Mouse (Mus musculus) embryonic facial prominence, embryonic 12.5 days (tissue): ENCODE results near the gene Hoxd10. TPM values are rescaled to one million over a fixed set of nuclear protein-coding genes. Genes with fewer than 3 reads are reported as not detected.

ENCODE experiments used
- ATAC-seq: fragments of 200-750 bp; cut with Nextera tagmentation; 2 replicates; pipeline ENCODE4 v1.8.0; 2017; ENCODE audit not compliant: insufficient number of reproducible peaks, insufficient read depth, low FRiP score, low TSS enrichment
- H3K27ac ChIP-seq: fragments of 300-500 bp; sonication (generic); 2 replicates; pipeline ENCODE4 v1.5.1; 2016; ENCODE audit warnings: mild to moderate bottlenecking
- H3K27me3 ChIP-seq: fragments of 300-500 bp; sonication (generic); 2 replicates; pipeline ENCODE4 v1.6.1; 2016; ENCODE audit warnings: mild to moderate bottlenecking, moderate library complexity
- H3K36me3 ChIP-seq: fragments of 300-500 bp; sonication (generic); 2 replicates; pipeline ENCODE4 v1.6.1; 2016; ENCODE audit warnings: mild to moderate bottlenecking
- H3K4me1 ChIP-seq: fragments of 300-500 bp; sonication (generic); 2 replicates; pipeline ENCODE4 v1.6.1; 2016
- H3K4me2 ChIP-seq: fragments of 300-500 bp; sonication (generic); replicated peaks from 2 replicates; pipeline ENCODE4 v1.6.1; 2016; ENCODE audit warnings: mild to moderate bottlenecking, moderate library complexity
- H3K4me3 ChIP-seq: fragments of 300-500 bp; sonication (generic); 2 replicates; pipeline ENCODE4 v1.5.1; 2016; ENCODE audit warnings: mild to moderate bottlenecking
- H3K9ac ChIP-seq: fragments of 300-500 bp; sonication (generic); 2 replicates; pipeline ENCODE4 v1.6.1; 2016; ENCODE audit warnings: mild to moderate bottlenecking, moderate library complexity
- H3K9me3 ChIP-seq: fragments of 300-500 bp; sonication (generic); 2 replicates; pipeline ENCODE4 v1.6.1; 2016; ENCODE audit warnings: mild to moderate bottlenecking, moderate library complexity
- WGBS: fragments of 180-500 bp; shearing (Covaris S2); methylation state at CpG from one replicate; pipeline ENCODE4 v1.1.7; 2016; 5-methylcytosine and 5-hydroxymethylcytosine counted together
- polyA plus RNA-seq: library from polyadenylated mRNA; unstranded; fragments of >200 nt; fragmentation: Nextera tagmentation; extraction: Ambion mirVana; gene quantifications from 2 replicates; pipeline ENCODE4 v1.2.1, GENCODE M21; 2016

Gene Hoxd10
- polyA plus RNA-seq, 1 experiment from 2014 or later, result not detected

DNA sequence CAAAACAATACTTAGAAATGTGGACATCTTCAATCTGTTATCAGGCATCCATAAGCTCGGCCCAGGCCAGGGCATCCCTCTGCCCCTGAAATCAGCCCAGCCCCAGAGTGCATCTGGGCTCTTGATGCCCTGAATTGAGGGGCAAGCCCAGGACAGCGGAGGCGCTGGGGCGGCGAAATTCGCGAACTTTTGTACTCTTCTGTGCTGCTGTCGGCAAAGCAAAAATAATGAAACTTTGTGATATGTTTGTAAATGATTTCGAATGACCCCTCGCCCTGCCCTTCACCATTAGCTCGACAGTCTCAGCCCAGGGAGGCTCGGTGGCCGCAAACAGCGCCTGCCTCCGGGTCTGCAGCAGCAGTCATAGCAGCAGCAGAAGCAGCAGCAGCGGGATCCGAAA, 33.4 kb downstream of the Hoxd10 start:
- ATAC-seq, result no peak
- Histone ChIP-seq H3K27me3 (peaks cover 93% of the 10 kb centered on the region), H3K9me3 (no peaks in the 10 kb centered on the region), H3K27ac (no peak overlapping the region), H3K36me3 (no peaks in the 10 kb centered on the region), H3K4me1 (no peaks in the 10 kb centered on the region), H3K4me2 (no peak overlapping the region), H3K9ac (no peak overlapping the region), H3K4me3 (no peak overlapping the region)
- WGBS, result 1% methylated on average over 17 of the region's 17 CpGs

DNA sequence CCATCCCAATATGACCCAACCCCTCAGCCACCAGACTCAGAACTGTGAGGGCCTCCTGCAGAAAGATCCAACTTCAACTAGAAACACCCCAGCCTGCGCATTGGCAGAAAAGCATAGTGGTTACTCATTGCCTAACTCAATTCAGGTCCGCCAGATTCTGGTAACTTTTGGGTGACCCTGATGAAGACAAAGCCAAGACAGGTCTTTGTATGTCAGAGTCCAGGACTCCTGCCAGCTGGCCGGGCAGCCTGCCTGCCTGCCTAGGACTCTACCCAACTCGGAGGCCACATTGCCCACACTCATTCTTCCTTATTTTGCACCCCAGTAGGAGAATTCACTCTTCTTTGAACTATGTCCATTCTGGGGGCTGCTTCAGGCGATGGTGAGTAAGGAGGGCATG, 34.8 kb downstream of the Hoxd10 start, which contains the start of gene Gm28230:
Gm28230 (plus strand) TSS at position 178 of the 400 bp plus-strand sequence.
- Histone ChIP-seq H3K27me3 (peaks cover 94% of the 10 kb centered on the region), H3K4me2 (peak within 1 kb of the TSS; percentile 40), H3K4me3 (peak within 1 kb of the TSS; percentile 20), H3K27ac (no peak within 1 kb of the TSS), H3K9ac (no peak within 1 kb of the TSS; the same call in 1 of the 2 replicates), H3K9me3 (no peaks in the 10 kb centered on the region), H3K4me1 (no peaks in the 10 kb centered on the region), H3K36me3 (no peaks in the 10 kb centered on the region)
- WGBS, result 2% methylated on average over 5 of the region's 5 CpGs
- ATAC-seq, result no peak

DNA sequence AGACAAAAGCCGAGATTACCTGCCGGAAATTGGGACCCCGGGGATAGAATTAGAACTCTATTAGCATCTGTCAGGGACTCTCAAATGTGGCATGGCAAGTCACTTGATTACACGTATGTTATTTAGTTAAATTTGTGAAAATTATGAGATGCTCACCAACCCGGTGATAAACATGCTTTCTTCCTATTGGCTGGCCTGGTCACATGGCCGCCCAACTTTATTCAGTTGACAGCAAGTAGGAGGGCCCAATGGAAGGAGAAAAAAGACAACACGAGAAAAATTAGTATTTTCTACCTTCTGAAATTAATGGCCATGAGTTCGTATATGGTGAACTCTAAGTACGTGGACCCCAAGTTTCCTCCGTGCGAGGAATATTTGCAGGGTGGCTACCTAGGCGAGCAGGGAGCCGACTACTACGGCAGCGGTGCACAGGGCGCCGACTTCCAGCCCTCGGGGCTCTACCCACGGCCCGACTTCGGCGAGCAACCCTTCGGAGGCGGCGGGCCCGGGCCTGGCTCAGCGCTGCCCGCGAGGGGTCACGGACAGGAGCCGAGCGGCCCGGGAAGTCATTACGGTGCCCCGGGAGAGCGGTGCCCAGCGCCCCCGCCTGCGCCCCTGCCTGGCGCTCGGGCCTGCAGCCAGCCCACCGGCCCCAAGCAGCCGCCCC, 35.4 kb downstream of the Hoxd10 start:
- no peak for ATAC-seq
- WGBS, result under 1% methylated on average over 42 of the region's 43 CpGs
- Histone ChIP-seq H3K4me1 (no peaks in the 10 kb centered on the region), H3K27me3 (peaks cover 94% of the 10 kb centered on the region), H3K9ac (no peak overlapping the region; the same call in 1 of the 2 replicates), H3K4me2 (peak overlapping the region; percentile 40), H3K9me3 (no peaks in the 10 kb centered on the region), H3K36me3 (no peaks in the 10 kb centered on the region), H3K4me3 (peak overlapping the region; percentile 20), H3K27ac (no peak overlapping the region)

DNA sequence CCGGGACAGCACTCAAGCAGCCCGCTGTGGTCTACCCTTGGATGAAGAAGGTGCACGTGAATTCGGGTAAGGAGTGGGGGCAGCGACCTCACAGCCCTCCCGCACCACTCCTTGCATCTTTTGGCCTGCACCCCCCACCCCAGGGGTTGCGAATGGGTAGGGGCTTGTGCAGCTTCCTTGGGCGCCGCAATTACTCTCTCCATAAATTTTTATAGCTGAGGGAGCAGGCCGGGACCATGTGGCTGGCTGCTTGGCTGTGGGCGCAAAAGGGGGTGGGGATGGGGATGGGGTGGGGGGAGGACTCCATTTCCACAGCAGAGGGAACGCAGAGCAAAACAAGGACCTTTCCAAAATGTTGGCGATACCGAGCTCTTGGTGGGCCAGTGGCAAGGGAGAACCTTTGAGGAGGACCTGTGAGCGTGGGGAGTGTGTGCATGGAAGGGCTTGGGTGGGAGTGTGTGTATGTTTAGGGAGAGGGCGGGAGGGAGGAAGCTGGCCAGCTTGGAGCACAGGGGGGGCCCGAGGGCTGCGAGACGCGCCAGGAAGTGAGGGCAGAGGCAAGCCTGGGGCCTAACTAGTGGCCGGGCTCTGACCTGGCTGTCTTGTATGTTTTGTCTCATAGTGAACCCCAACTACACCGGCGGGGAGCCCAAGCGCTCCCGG, 36.0 kb downstream of the Hoxd10 start:
- H3K9me3 ChIP-seq, result no peaks in the 10 kb centered on the region

DNA sequence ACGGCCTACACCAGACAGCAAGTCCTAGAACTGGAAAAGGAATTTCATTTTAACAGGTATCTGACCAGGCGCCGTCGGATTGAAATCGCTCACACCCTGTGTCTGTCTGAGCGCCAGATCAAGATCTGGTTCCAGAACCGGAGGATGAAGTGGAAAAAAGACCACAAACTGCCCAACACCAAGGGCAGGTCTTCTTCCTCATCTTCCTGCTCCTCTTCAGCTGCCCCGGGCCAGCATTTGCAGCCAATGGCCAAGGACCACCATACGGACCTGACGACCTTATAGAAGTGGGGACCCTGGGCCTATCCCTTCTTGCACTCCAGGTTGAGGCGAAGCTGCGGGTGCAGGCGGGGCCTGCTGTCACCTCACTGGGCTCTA, 36.6 kb downstream of the Hoxd10 start:
- Histone ChIP-seq H3K27me3 (peaks cover 95% of the 10 kb centered on the region), H3K27ac (no peak overlapping the region), H3K36me3 (no peaks in the 10 kb centered on the region), H3K4me3 (0 out of 2 replicates have a peak overlapping the region, but pooled peaks have one; percentile 20), H3K4me2 (no peak overlapping the region), H3K4me1 (no peaks in the 10 kb centered on the region), H3K9ac (no peak overlapping the region), H3K9me3 (no peaks in the 10 kb centered on the region)
- no peak for ATAC-seq
- WGBS, result 2% methylated on average over 13 of the region's 13 CpGs

More for the DNA sequence above, 36.0 kb downstream of the Hoxd10 start:
- no peak for ATAC-seq
- Histone ChIP-seq H3K4me2 (peak overlapping the region; percentile 40), H3K36me3 (no peaks in the 10 kb centered on the region), H3K4me1 (no peaks in the 10 kb centered on the region), H3K27me3 (peaks cover 95% of the 10 kb centered on the region), H3K27ac (no peak overlapping the region), H3K4me3 (peak overlapping the region; percentile 20), H3K9ac (no peak overlapping the region; the same call in 1 of the 2 replicates)
- 1% methylated on average over 25 of the region's 25 CpGs for WGBS

DNA sequence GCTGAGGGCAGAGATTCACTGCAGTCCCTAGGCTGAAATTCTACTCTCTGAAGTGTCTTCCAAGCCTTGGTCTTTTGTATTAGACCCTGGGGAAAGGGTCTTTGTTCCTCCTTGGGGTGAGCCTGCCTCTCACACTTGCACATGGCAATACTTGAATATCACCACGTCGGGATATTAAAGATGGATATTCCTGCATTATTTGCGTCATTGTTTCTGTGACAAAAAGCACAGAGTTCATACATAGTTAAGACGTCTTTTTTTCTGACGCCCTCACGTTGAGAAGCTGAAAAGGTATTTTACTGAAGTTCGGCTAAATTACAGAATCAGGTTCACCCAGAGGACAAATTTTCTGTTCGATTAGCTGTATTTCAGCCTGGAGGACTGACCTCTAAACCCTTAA, 38.6 kb downstream of the Hoxd10 start:
- no peak overlapping the region for H3K4me3 ChIP-seq
- no peaks in the 10 kb centered on the region for H3K4me1 ChIP-seq
- H3K9me3 ChIP-seq, result no peaks in the 10 kb centered on the region
- H3K27me3 ChIP-seq, result peaks cover 92% of the 10 kb centered on the region
- H3K9ac ChIP-seq, result no peak overlapping the region
- ATAC-seq, result no peak
- 5% methylated on average over 8 of the region's 8 CpGs for WGBS
- H3K36me3 ChIP-seq, result no peaks in the 10 kb centered on the region
- no peak overlapping the region for H3K27ac ChIP-seq
- H3K4me2 ChIP-seq, result no peak overlapping the region

DNA sequence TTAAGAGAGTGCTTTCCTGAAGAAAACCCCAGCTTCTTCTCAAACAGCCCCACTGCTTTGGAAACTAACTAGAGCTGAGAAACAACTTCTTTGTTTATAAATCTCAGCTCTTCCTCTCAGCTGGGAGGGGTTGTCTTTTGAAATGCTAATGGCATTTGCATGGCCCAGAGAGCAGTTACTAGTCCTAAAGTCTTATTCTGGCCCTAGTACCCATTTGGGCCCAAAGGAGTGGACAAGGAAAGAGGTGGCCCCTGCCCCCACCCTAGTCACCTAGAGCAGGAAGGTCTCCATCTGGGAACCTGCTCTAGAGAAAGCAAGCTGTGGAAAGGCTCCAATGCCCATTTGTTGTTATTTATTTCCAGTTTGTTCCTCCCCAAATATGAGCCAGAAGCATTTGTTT, 39.3 kb downstream of the Hoxd10 start:
- Histone ChIP-seq H3K4me2 (no peak overlapping the region), H3K27ac (no peak overlapping the region), H3K9me3 (no peaks in the 10 kb centered on the region), H3K4me1 (no peaks in the 10 kb centered on the region), H3K9ac (no peak overlapping the region), H3K4me3 (no peak overlapping the region), H3K36me3 (no peaks in the 10 kb centered on the region), H3K27me3 (peaks cover 93% of the 10 kb centered on the region)
- no peak for ATAC-seq

DNA sequence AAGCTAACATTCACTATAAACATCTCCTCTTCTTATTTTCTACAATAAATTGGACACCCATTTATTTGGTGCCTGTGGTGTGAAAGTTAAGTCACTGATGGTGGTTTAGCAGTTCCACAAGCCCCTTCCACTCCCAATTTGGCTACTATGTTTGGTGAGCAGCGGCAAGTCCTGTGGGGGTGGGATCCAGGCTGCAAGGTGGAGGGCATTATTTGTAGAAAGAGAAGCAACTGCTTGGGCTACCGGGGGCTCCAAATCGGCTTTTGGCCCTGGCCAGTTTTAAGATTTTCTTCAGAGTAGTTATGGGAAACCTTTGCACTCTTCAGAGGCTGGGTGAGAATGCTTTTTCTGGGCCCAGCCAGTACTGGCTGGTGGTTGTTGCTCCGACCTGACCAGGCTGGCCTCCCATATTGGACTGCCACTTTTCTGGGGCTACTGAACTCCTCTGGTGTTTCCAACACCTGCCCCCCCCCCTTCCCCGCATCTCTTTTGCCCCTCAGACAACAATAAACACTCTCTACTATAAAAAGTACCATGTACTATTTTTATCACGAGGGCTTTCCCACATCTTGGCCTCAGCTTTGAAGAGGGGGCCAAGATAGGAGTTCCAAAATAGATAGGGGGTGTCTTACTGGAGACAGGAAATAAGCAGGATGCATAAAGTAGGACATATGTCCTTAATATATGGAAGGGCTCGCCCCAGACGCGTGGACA, 40.2 kb downstream of the Hoxd10 start:
- 1% methylated on average over 9 of the region's 9 CpGs for WGBS
- H3K27ac ChIP-seq, result no peak overlapping the region
- no peaks in the 10 kb centered on the region for H3K4me1 ChIP-seq
- peaks cover 93% of the 10 kb centered on the region for H3K27me3 ChIP-seq
- H3K36me3 ChIP-seq, result no peaks in the 10 kb centered on the region
- no peak overlapping the region for H3K4me2 ChIP-seq
- ATAC-seq, result no peak
- no peak overlapping the region for H3K4me3 ChIP-seq
- H3K9ac ChIP-seq, result no peak overlapping the region
- H3K9me3 ChIP-seq, result no peaks in the 10 kb centered on the region

DNA sequence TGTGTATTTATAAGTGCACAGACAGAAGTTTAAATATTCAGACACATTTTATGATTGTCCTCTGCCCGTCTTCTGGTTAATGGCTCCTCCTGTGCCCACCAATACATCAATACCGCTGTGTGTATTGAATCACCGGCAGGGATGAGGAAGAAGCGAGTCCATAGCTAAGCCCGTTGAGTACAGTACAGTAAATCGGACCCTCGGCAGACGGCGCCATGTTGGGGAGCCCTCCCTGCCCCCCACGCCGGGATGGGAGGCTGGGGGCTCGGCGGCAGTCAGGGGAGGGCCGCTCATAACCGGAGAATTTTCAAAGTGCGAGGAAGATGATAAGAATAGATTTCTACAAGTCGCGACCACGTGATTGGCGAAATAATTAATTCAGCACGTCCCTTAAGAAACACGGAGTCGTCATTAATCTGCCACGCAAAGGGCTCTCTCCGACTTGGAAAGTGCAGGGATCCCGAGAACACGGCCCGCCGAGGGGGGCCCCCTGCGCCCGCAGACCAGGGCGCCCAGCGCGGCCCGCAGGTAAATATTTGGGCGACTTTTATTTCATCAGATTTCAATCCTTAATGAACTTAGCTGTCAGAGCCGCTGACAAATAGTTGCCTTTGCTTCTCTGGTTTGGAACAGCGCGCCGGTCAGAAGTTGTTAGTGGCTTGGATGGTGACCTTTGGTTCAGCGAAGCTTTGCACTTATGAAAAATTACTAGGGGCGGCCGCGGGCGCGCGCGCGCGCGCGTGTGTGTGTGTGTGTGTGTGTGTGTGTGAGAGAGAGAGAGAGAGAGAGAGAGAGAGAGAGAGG, 41.0 kb downstream of the Hoxd10 start:
- Histone ChIP-seq H3K36me3 (no peaks in the 10 kb centered on the region), H3K9me3 (no peaks in the 10 kb centered on the region), H3K27me3 (peaks cover 93% of the 10 kb centered on the region), H3K4me2 (no peak overlapping the region), H3K9ac (no peak overlapping the region), H3K27ac (no peak overlapping the region), H3K4me3 (no peak overlapping the region), H3K4me1 (no peaks in the 10 kb centered on the region)
- WGBS, result under 1% methylated on average over 52 of the region's 52 CpGs
- ATAC-seq, result no peak

DNA sequence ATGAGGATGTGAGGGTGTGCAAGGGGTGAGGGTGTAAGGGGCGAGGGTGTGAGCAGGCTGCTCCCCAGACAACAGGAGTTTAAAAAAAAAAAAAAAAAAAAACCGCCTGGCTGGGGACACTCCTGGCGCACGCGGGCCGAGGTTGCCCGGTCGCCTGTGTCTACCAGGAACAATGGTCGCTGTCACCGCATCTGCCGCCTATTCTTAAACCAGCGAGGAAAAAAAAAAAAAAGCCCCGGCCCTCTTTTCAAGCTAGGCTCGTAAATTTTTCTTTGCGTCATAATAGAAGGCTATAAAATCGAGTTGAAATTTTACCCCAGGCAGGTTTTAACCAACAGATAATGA, 41.6 kb downstream of the Hoxd10 start:
- Histone ChIP-seq H3K4me1 (no peaks in the 10 kb centered on the region), H3K4me2 (no peak overlapping the region), H3K4me3 (no peak overlapping the region), H3K27me3 (peaks cover 93% of the 10 kb centered on the region), H3K36me3 (no peaks in the 10 kb centered on the region), H3K9me3 (no peaks in the 10 kb centered on the region), H3K27ac (no peak overlapping the region), H3K9ac (no peak overlapping the region)
- 0% methylated on average over 14 of the region's 16 CpGs for WGBS
- no peak for ATAC-seq

DNA sequence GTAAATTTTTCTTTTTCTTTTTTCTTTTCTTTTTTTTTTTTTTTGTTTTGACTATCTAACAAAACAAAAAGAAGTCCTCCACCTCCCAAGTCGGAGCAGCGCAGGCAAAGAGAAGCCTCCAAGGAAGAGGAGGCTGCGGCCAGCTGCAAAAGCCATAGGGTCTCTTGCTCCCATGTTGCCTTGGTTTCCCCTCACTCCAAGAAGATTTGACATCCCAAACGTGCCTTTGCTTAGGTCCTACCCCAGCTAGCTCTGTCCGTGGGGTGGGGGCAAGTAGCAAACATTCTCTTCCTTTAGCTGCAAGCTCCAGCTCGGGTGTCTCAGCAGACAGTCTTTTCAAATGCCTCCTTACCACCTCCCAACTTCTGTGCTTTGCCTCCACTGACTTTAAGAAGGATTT, 42.0 kb downstream of the Hoxd10 start:
- Histone ChIP-seq H3K9ac (no peak overlapping the region), H3K9me3 (no peaks in the 10 kb centered on the region), H3K4me2 (no peak overlapping the region), H3K4me1 (no peaks in the 10 kb centered on the region), H3K4me3 (no peak overlapping the region), H3K27me3 (peaks cover 93% of the 10 kb centered on the region), H3K27ac (no peak overlapping the region), H3K36me3 (no peaks in the 10 kb centered on the region)
- ATAC-seq, result no peak
- 1% methylated on average over 6 of the region's 6 CpGs for WGBS
